Mouse (Mus musculus): Measurements from ENCODE around the gene Inpp5k.
"Not testable (repeated sequence)": the region's sequence is repeated elsewhere in the genome, so short reads cannot be mapped to it uniquely, and the experiment has no call there.

The Inpp5k gene

DNA sequence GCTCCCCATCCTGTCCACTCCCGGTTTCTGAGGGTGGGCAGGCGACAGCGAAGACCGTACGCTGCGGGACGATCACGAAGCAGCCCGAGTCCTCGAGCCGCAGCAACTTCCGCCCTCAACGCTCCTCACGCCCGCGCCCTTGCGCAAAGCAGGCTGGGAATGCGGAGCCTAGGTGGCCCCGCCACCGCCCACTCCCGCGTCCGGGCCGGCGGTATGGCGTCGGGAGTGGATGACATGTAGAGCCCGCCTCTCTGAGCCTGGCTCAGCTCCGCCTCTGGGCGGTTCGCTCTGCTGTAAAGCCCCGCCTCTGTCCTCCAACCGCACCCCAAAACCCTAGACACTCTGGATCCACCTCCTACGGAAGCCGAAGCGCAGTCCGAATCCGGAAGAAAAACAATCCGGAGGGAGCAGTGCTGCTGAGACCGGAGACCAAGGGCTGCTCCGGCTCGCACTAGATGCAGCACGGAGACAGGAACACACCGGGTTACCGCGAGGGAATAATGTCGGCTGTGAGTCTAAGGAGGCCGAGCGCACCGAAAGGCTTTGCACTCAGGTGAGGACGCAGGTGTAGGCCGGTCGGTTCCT lies at the start of gene Inpp5k:
TSS of gene Inpp5k (plus strand) at position 344 of the 585 bp plus-strand sequence.
- in situ Hi-C loops (cut with MboI, MseI) = loop anchor here (5.0 to 10.0 kb wide), 2 partner anchors 107 to 1414 kb away; no protein-coding TSS in a partner anchor

DNA sequence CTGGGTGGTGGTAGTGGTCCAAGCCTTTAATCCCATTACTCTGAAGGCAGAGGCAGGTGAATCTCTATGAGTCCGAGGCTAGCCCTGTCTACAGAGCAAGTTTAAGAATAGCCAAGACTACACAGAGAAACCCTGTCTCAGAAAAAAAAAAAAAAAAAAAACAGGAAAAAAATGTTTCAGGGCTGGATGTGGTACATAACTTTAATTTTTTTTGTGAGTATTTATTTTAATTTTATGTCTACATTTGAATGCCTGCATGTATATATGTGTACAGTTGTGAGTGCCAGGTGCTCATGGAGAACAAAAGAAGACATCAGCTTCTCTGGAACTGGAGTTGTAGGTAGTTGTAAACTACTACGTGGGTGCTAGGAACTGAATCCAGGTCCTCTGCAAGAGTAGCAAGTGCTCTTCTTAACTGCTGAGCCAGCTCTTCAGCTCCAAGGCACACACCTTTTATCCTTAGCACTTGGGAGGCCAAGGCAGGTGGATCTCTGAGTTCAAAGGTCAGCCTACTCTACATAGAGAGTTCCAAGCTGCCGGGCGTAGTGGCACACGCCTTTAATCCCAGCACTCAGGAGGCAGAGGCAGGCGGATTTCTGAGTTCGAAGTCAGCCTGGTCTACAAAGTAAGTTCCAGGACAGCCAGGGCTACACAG lies 49.2 kb upstream of the Inpp5k start:
- in situ Hi-C loops (cut with MboI, MseI) = no loop called here

DNA sequence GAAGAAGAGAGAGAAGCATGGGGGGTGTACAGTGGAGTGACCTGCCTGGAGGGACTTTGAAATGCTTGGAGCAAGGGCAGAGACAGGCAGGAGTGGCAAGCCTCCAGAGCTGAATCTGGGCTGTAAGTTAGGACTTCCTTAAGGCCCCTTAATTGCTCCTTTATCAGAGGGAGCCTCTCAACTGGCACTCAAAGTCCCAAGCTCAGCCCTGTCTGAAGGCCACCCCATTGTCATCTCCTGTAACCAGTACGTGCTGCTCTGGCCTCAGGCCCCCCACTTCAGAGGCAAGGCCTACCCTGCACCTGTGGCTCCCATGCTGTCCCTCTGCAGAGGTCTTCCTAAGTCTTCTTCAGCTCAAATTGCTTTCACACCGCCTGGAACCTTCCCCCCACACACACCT lies 47.3 kb upstream of the Inpp5k start:
- in situ Hi-C loops (cut with MboI, MseI) = no loop called here

DNA sequence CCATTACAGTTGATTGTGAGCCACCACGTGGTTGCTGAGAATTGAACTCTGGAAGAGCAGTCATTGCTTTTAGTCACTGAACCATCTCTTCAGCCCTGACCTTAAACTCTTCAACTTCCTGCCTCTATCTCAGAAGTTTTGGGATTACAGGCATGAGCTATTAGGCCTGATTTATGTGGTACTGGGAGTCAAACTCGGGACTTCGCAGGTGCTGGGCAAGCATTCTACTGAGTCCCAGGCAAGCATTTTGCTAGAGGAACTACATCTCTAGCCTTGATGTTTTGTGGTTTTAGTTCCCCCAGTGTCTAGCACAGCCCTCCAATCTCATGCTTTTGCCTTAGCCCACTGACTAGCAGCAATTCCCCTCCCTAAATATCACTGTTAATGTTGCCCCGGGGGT lies 45.7 kb upstream of the Inpp5k start:
- in situ Hi-C loops (cut with MboI, MseI) = no loop called here

DNA sequence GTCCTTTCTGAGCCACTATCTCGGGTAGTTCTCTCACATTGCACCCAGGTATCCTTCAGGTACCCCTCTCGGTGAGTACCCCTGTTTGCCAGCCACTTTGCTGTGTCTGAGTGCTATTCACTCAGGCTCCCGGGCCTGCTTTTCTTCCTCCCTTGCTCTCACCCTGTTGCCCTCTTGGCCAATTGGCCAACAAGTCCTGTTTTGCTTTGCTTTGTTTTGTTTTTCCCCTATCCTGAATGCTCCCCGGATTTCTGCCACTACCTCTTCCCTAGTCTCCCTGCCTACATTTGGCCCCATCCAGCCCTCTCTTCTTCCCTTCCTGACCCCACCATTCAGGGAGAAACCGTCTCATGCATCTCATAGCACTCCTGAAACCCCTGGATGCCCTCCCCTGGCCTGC lies 44.8 kb upstream of the Inpp5k start:
- in situ Hi-C loops (cut with MboI, MseI) = no loop called here

DNA sequence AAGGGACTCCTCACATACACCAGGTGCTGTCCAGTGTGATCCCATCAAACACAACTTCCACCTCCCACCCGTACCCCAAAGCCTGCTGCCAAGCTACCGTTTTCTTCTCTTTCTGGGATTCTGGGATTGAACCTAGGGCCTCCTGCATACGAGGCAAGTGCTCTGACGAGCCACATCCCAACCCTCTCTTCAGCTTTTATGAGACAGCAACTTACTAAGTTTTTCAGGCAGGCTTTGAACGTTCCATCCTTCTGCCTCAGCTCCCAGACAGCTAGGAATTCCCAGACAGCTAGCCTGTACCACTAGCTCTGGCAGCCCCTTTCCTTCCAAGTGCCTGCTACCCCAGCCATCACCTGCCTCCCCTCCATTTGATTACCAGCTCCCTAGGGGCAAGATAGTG lies 43.8 kb upstream of the Inpp5k start:
- in situ Hi-C loops (cut with MboI, MseI) = no loop called here

DNA sequence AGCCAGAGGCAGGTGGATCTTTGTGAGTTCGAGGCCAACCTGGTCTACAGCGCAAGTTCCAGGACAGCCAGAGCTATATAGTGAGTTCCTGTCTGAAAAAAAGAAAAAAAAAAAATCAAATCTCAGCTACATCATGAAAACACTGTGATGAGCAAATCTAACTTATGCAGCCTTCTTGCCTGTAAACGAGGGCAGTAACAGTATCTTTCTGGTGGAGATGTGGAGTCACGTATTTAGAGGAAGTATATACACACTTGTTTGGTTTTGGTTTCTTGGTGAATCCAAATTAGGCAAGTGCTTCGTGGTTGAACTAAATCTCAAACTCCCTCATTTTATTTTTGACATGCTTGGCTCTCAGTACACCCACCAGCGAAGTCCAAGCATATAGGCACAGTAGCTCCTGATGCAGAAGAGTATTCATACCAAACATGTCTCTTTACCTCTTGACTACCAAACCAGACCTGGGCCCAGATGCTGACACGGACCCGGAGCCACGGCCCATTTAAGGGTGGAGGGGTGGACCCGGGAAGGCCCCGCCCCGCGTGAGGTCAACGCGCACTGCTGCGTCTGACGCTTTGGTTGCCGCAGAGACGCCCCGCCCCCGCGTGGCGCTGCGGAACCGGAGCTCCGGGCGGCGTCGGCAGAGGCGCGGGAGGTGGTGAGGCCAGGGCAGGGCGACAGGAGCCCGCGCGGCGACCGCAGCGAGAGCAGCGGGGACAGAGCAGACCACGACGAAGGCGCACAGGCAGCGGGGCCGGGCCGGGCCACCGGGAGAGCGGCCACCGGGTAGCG lies 43.1 kb upstream of the Inpp5k start, which contains the start of gene Pitpna:
TSS of gene Pitpna (plus strand) at position 605 of the 792 bp plus-strand sequence.
- in situ Hi-C loops (cut with MboI, MseI) = no loop called here

DNA sequence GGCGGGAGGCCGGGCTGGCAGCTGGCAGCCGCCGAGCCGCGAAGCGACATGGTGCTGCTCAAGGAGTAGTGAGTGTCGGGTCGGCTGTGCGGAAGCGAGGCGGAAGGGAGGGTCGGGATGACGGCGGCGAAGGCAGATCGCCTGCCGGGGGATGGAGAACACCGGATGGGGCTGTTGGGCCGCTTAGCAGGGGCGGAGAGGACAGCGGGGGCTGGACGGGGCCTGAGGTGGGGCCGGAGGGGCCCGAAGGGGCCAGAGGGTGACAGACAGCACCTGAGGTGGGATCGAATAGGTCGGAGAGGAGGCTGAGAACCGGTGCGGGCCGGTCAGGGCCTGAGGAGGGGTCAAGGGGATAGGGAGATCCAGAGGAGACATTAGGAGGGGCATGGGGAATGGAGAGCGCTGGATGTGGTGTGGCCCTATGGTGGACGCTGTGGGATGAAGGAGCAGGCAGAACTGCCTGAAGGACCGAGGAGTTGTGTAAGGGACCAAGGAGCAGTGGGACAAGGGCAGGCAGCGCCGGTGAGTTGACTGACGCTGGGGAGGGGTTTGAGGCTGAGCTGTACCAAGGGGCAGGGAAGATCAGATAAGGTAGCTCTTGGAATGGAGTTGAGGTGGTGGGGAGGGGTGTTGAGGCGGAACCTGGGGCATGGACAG lies 42.4 kb upstream of the Inpp5k start:
- in situ Hi-C loops (cut with MboI, MseI) = no loop called here

DNA sequence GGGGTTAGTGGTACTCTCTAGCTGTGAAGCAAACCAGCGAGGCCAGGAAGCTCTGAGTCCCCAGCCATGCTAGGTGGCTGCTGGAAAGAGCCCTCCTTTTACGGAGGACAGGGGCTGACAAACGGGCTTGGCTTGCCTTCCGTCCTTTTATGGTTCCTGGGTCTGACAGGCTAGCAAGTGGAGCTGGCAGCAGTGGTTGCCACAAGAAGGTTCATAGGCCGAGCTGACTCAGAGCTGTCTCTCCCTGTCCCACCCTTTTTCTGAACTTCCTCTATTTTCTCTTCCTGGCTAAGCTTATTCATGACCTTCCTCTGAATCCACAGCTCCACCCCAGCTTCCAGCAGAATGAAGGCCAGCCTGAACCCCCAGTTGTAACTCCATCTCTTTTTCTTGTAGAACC lies 38.2 kb upstream of the Inpp5k start:
- in situ Hi-C loops (cut with MboI, MseI) = no loop called here

DNA sequence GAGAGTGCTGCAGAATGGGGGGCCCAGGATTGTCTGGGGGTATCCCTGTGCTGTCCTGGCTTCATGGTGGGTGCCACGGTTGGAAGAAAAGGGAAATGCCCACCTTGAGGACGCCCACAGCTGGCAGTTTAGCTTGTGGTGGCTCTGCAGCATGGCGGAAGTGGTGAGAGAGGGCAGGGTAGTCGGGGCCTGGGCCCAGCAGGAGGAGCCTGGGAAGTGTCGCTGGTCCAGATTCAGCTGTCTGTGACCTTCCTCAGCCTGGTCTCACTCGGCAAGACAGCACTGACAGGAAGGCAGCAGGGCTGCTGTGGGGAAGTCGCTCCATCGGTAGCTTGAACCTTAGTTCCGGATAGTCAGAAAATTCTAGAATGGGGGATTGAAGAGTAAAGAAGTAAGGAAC lies 36.4 kb upstream of the Inpp5k start:
- in situ Hi-C loops (cut with MboI, MseI) = no loop called here

DNA sequence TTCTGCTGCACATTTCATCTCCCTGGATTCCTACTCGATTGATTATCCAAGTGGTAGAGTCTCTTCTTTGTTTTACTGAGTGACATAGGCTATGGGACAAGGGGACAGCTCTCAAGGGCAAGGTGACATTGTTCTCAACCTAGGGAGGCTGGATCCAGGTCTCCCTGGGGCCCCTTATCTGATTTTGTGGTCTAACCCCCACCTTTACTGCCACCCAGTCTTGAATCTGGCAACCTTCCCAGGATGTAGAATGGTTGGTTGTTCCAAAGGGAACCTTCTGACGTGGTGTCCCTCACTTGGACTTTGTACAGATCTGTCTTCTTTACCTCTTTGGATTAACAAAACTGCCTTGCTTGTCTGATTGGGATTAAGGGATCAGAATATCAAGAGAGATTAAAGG lies 35.4 kb upstream of the Inpp5k start:
- in situ Hi-C loops (cut with MboI, MseI) = no loop called here

DNA sequence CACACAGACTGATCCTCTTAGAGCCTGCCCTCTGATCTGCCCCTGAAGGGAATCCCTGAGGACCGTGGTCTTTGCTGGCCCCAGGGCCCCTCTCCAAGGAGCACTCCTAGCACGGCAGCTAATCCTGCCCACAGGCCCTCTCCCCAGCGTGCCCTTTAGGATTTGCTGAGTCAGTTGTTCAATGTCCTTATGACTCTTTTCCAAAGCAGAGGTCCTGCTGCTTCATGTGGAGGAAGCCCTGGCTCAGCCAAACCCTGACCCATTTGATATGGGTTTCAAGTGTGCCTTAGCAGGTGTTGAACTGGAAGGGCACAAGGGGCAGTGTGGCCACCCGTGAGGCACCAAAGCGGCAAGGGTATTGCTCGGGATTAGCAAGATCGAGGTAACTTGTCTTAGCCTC lies 35.0 kb upstream of the Inpp5k start:
- in situ Hi-C loops (cut with MboI, MseI) = no loop called here

DNA sequence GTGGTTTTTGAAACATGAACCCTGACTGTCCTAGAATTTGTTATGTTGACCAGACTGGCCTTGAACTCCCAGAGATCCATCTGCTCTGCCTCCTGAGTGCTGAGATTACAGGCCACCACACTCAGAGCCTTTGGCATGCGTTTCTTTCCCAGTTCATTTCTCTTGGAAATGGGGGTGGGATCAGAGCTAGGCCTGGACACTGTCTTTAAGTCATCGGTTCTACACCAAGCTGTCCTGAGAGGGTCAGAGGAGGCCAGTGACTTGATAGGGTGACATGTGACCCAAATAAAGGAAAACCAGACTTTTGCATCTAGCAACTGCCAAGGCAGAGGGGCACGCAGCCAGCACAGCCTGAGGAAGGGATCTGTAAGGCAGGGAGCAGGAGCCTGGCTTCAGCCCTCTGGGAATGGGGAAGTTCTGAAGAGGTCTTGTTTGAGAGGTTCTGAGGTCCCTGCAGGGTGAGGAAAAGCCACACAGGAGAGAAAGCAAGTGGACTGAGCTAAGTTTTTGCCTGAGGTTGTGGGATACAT lies 34.0 kb upstream of the Inpp5k start:
- in situ Hi-C loops (cut with MboI, MseI) = no loop called here

DNA sequence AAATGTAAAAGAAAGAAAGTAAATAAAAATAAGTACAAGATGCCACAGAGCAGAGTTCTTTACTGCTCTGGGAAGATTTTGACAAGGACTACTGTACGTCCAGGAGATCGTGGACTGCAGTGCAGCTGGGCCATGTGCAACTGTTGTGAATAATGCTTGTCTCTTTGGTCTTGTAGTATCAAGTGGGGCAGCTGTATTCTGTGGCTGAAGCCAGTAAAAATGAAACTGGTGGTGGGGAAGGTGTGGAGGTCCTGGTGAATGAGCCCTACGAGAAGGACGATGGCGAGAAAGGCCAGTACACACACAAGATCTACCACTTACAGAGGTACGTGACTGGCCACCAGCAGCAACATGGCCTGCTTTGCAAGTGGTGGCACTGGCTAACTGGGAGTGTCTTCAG lies 32.8 kb upstream of the Inpp5k start:
- in situ Hi-C loops (cut with MboI, MseI) = no loop called here

DNA sequence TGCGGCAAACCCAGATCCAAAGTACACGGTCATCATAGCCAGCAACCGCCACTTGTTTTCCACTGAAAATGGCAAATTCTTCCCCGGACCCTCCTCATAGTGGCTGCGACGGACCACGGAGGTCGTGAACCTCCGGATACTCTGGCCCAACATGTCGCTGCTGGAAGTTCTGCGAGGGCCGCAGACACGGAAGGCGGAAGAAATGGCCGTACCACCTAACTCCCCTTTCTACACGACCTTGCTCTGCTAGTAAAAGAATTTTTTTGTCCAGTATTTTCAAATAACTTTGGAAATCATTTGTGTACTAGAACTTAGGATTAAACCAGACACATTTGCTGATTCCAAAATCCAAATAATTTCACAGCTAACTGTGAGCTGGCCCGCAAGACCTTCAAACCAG lies 31.0 kb upstream of the Inpp5k start:
- in situ Hi-C loops (cut with MboI, MseI) = not testable (repeated sequence)

DNA sequence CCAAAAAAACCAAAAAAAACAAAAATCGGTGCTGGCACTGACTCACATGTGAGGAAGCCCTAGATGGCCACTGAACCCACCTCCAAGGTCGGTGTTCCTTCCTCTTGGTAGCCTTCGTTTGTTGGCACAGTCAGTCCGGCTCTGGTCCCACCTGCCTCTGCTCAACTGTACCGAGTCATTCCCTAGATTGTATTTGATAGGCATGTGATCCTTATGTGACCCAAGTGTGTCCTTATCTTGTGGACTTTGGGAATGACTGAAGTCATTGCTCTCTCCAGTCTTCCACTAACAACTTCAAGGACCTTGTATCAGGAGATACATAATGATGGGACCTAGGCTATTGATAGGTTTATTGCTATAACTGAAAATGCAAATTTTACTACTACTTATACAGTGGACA lies 26.0 kb upstream of the Inpp5k start:
- in situ Hi-C loops (cut with MboI, MseI) = no loop called here

DNA sequence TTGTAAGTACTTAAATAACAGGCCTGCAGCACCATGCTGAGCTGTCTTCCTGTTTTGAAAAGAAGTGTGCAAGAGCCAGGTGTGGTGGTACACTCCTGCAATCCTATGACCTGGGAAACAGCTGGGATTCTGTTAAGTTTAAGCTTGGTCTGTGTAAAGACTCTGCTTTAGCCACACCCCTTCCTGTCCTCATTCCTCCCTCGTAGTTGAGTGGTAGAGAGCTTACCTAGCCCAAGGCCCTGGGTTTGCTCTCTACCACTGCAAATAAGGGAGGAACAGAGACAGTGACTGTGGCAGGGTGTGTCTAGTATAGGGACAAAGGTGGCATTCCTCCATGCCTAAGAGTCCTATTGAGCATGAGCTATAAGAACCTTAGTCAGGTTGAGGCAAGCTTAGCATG lies 25.5 kb upstream of the Inpp5k start:
- in situ Hi-C loops (cut with MboI, MseI) = no loop called here

DNA sequence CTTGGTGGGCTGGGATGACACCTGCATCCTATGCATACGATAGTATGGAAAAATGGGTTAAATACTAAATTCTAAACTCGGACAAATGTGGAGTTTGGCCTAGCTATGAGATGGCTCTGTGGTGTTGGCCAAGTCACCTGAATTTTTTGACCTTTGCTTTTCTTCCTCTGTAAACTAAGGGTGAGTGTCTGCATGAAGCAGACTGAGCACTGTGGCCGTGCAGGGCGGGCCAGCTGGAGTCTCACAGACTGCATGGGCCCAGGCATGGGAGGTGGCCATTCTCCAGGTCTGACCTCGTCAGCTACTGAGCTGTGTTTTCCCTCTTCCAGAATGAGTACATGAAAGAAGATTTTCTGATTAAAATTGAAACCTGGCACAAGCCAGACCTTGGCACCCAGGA lies 22.0 kb upstream of the Inpp5k start:
- in situ Hi-C loops (cut with MboI, MseI) = no loop called here

DNA sequence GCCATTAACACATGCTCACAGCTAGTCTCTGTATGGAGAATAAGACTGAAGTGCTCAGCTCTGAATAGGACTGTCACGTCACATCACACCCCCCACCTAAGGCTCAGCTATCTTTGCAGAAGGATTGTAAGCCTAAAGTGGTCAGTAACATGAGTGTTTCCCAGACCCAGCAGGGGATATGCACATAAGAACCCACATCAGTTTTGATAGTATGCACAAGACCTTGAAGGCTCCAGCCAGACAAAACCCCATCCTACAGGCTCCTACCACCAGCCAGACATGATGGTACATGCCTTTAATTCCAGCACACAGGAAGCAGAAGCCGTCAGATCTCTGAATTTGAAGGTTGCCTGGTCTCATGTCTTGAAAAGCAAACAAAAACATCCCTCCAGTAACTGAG lies 20.8 kb upstream of the Inpp5k start:
- in situ Hi-C loops (cut with MboI, MseI) = no loop called here

DNA sequence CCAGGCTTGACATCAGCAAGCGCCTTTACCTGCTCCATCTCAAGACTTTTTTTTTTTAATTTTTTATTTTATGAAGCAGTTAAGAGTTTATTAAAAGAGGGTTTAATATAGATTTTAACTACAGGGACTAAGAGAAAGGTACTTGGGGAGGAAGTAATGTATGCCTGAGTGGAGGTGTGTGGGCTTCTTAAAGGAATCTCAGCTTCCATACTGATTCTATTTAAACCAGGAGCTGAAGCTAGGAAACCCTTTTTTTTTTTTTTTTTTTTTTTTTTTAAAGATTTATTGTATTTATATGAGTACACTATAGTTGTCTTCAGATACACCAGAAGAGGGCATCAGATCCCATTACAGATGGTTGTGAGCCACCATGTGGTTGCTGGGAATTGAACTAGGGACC lies 16.0 kb upstream of the Inpp5k start:
- in situ Hi-C loops (cut with MboI, MseI) = no loop called here

DNA sequence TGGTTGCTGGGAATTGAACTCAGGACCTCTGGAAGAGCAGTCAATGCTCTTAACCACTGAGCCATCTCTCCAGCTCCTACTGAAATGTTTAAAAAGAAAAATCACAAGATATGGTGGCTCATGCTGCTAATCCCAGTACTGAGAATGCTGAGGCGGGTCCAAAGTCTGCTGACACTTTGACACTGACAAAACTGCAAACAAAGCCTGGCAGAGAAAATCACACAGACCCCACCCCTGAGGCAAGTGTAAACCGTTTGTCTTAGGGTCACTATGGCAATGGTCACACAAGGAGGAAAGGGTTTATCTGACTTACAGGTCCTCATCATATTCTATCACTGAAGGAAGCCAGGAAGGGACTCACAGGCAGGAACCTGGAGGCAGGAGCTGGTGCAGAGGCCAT lies 15.2 kb upstream of the Inpp5k start:
- in situ Hi-C loops (cut with MboI, MseI) = no loop called here

DNA sequence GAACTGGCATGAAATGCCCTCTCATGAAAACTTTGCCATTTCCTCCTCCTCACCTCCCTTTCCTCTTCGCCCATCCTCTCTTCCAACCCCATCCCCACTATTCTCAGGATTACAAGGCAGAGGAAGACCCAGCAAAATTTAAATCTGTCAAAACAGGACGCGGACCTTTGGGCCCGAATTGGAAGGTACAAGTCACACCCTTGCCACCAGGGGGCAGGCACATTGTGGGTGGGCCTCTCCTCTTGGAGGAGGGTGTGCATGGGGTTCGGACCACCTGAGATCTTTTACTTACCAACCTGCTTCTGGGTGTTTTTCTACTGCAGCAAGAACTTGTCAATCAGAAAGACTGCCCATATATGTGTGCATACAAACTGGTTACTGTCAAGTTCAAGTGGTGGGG lies 11.7 kb upstream of the Inpp5k start:
- in situ Hi-C loops (cut with MboI, MseI) = no loop called here

Data from T-helper 17 cell (primary cell).